Mouse (Mus musculus) heart, adult 2 months (tissue): Measurements from ENCODE around the gene Cidec. TPM values are rescaled to one million over a fixed set of nuclear protein-coding genes. Genes with fewer than 3 reads are reported as not detected.

Experiments used
- DNase-seq, 2 experiments: peaks; one replicate each; pipeline ENCODE4 v3.0.0; 2021
- H3K27ac ChIP-seq: fragments of 200-600 bp; 2 replicates; pipeline ENCODE4 v1.8.1; 2022
- H3K27me3 ChIP-seq: fragments of 200-500 bp; 2 replicates; pipeline ENCODE4 v1.6.1; 2012; ENCODE audit warnings: mild to moderate bottlenecking, low read length, inconsistent platforms, mixed read lengths; ENCODE audit not compliant: control insufficient read depth, insufficient read depth
- H3K36me3 ChIP-seq: fragments of 200-500 bp; 2 replicates; pipeline ENCODE4 v1.6.1; 2012; ENCODE audit warnings: low read length, inconsistent platforms; ENCODE audit not compliant: control insufficient read depth, insufficient read depth
- H3K4me1 ChIP-seq: fragments of 200-500 bp; 2 replicates; pipeline ENCODE4 v1.6.1; 2011; ENCODE audit warnings: low read length; ENCODE audit not compliant: control insufficient read depth, insufficient read depth
- H3K4me3 ChIP-seq: fragments of 200-600 bp; 2 replicates; pipeline ENCODE4 v1.8.1; 2022
- H3K79me2 ChIP-seq: fragments of 200-500 bp; replicated peaks from 2 replicates; pipeline ENCODE4 v1.6.1; 2012; ENCODE audit warnings: mild to moderate bottlenecking, inconsistent platforms, low read length, moderate library complexity, mixed read lengths; ENCODE audit not compliant: control insufficient read depth, insufficient read depth
- H3K9ac ChIP-seq: fragments of 200-500 bp; 2 replicates; pipeline ENCODE4 v1.6.1; 2012; ENCODE audit warnings: low read depth, mild to moderate bottlenecking, control low read depth, inconsistent platforms, low read length, mixed read lengths
- CTCF ChIP-seq: fragments of 200-600 bp; IDR thresholded peaks from 2 replicates; pipeline ENCODE4 v1.8.1; 2022; ENCODE audit warnings: antibody characterized with exemption, mild to moderate bottlenecking, moderate library complexity
- EP300 ChIP-seq: fragments of 200-500 bp; IDR thresholded peaks from 2 replicates; pipeline ENCODE4 v1.6.1; 2011; ENCODE audit warnings: low read depth, low read length, control low read depth; ENCODE audit not compliant: insufficient read depth
- POLR2A ChIP-seq: fragments of 200-500 bp; IDR thresholded peaks from 2 replicates; pipeline ENCODE4 v1.6.1; 2011; ENCODE audit warnings: mild to moderate bottlenecking, low read depth, low read length, control low read depth; ENCODE audit not compliant: insufficient read depth
- WGBS: fragments of 180-500 bp; shearing (Covaris S2); methylation state at CpG from one replicate; pipeline ENCODE4 v1.1.7; 2018; 5-methylcytosine and 5-hydroxymethylcytosine counted together
- intact Hi-C: fragments of 180-260 bp; cut with DNase I; formaldehyde crosslinking; loops from one replicate; pipeline ENCODE4 v1.15.1; 2025
- polyA plus RNA-seq: library from polyadenylated mRNA; depleted of rRNA; stranded (reverse); fragments of >200 nt; gene quantifications from 2 replicates; pipeline ENCODE4 v1.2.3, GENCODE M21; 2012
- total RNA-seq, 2 experiments: library from RNA; stranded (reverse); gene quantifications; 2 replicates each; pipeline ENCODE4 v1.2.3; 2021

Gene Cidec
- total and polyA plus RNA-seq, 3 experiments, result 7.8 to 77.7 (median 10.6) TPM

- no peaks in the 10 kb centered on the region for H3K36me3 ChIP-seq
- intact Hi-C loops, result loop anchor here (2.0 to 5.0 kb wide), 3 partner anchors 137 to 431 kb away; no protein-coding TSS in a partner anchor
These were observed 33.9 kb upstream of the Cidec start for GRCm38 (mm10) chr6:113469432-113469831.

GRCm38 (mm10) chr6:113469021-113469420 is 33.5 kb upstream of the Cidec start:
- WGBS, result 12% methylated on average over 9 of the region's 9 CpGs
- H3K27ac ChIP-seq, result no peak overlapping the region
- peak; percentile 38; the same call in 1 of the 2 replicates for TF ChIP-seq EP300
- TF ChIP-seq POLR2A, result no peak
- peak; percentile 70 for TF ChIP-seq CTCF
- intact Hi-C loops, result loop anchor here (2.0 to 5.0 kb wide), 3 partner anchors 137 to 430 kb away; no protein-coding TSS in a partner anchor
- peak; percentile 70 to 73 for DNase-seq
- H3K79me2 ChIP-seq, result no peaks in the 10 kb centered on the region
- H3K4me1 ChIP-seq, result peaks cover 9% of the 10 kb centered on the region
- peak overlapping the region; percentile 53 for H3K4me3 ChIP-seq
- H3K9ac ChIP-seq, result peak overlapping the region; percentile 42
- no peaks in the 10 kb centered on the region for H3K36me3 ChIP-seq
- no peaks in the 10 kb centered on the region for H3K27me3 ChIP-seq

More at GRCm38 (mm10) chr6:113469432-113469831, 33.9 kb upstream of the Cidec start:
- TF ChIP-seq POLR2A, result no peak
- peak; percentile 65 for TF ChIP-seq CTCF
- Histone ChIP-seq H3K27ac (no peak overlapping the region), H3K27me3 (no peaks in the 10 kb centered on the region), H3K4me1 (peaks cover 9% of the 10 kb centered on the region), H3K4me3 (peak overlapping the region; percentile 53), H3K9ac (peak overlapping the region; percentile 66), H3K79me2 (no peaks in the 10 kb centered on the region)
- DNase-seq, result peak; percentile 79 to 86
- WGBS, result 1% methylated on average over 31 of the region's 31 CpGs

- TF ChIP-seq POLR2A (no peak), CTCF (no peak), EP300 (no peak)
- Histone ChIP-seq H3K27ac (no peak overlapping the region), H3K4me1 (peaks cover 9% of the 10 kb centered on the region), H3K36me3 (no peaks in the 10 kb centered on the region), H3K79me2 (no peaks in the 10 kb centered on the region), H3K9ac (no peak overlapping the region), H3K4me3 (no peak overlapping the region), H3K27me3 (no peaks in the 10 kb centered on the region)
- intact Hi-C loops, result loop anchor here (2.0 to 5.0 kb wide), 3 partner anchors 136 to 430 kb away; no protein-coding TSS in a partner anchor
- DNase-seq, result no peak
- WGBS, result 82% methylated on average over 3 of the region's 3 CpGs
These were observed 33.0 kb upstream of the Cidec start for GRCm38 (mm10) chr6:113468512-113468911.

GRCm38 (mm10) chr6:113465602-113466001 is 30.0 kb upstream of the Cidec start:
- TF ChIP-seq CTCF, result peak; percentile 7; the same call in 1 of the 2 replicates
- no peak for TF ChIP-seq POLR2A
- no peak for TF ChIP-seq EP300
- no peak overlapping the region for H3K4me3 ChIP-seq
- intact Hi-C loops, result loop anchor here (5.0 kb wide), 1 partner anchor 133 kb away; no protein-coding TSS in a partner anchor

GRCm38 (mm10) chr6:113464040-113464439 is 28.5 kb upstream of the Cidec start:
- H3K79me2 ChIP-seq, result no peaks in the 10 kb centered on the region
- H3K27me3 ChIP-seq, result no peaks in the 10 kb centered on the region
- WGBS, result 49% methylated on average over 7 of the region's 7 CpGs
- H3K9ac ChIP-seq, result no peak overlapping the region
- no peaks in the 10 kb centered on the region for H3K4me1 ChIP-seq
- intact Hi-C loops, result no loop called here
- TF ChIP-seq EP300, result no peak
- no peak for TF ChIP-seq CTCF
- no peak for TF ChIP-seq POLR2A
- no peak overlapping the region for H3K27ac ChIP-seq
- no peak overlapping the region for H3K4me3 ChIP-seq
- H3K36me3 ChIP-seq, result no peaks in the 10 kb centered on the region
- DNase-seq, result no peak

More at GRCm38 (mm10) chr6:113465602-113466001, 30.0 kb upstream of the Cidec start:
- peaks cover 3% of the 10 kb centered on the region; the same call in 1 of the 2 replicates for H3K4me1 ChIP-seq
- H3K27ac ChIP-seq, result no peak overlapping the region
- H3K79me2 ChIP-seq, result no peaks in the 10 kb centered on the region
- no peaks in the 10 kb centered on the region for H3K36me3 ChIP-seq
- DNase-seq, result no peak
- 43% methylated on average over 5 of the region's 5 CpGs for WGBS
- H3K9ac ChIP-seq, result no peak overlapping the region
- H3K27me3 ChIP-seq, result no peaks in the 10 kb centered on the region

GRCm38 (mm10) chr6:113458635-113459034 is 23.1 kb upstream of the Cidec start:
- H3K9ac ChIP-seq, result no peak overlapping the region
- H3K27ac ChIP-seq, result no peak overlapping the region
- H3K79me2 ChIP-seq, result no peaks in the 10 kb centered on the region
- TF ChIP-seq POLR2A (no peak), CTCF (no peak), EP300 (no peak)
- no peak for DNase-seq
- no peaks in the 10 kb centered on the region for H3K27me3 ChIP-seq
- intact Hi-C loops, result no loop called here
- no peak overlapping the region for H3K4me3 ChIP-seq
- H3K4me1 ChIP-seq, result no peaks in the 10 kb centered on the region
- H3K36me3 ChIP-seq, result no peaks in the 10 kb centered on the region
- 69% methylated on average over 10 of the region's 10 CpGs for WGBS
